In genomic region chr13:111990913-111991534, GRCm38 (mm10) we compare ENCODE assay signal across 15 mouse cellular contexts.
DNase-seq lines count a peak whose midpoint lies in the region; ATAC-seq lines count a peak whose summit lies in the region.
"Had no signal": no experiment of that assay in that cellular context is flagged by ENCODE, and none has a peak within 500 bp of the region (broad histone marks: within the 10 kb centered on the region; RNA-seq: fewer than 3 reads in every experiment).

No protein-coding gene starts in this region.

- H3K36me3 ChIP-seq in hindbrain, embryonic 12.5 days = no peaks in the 10 kb centered on the region
- no peaks in the 10 kb centered on the region for H3K36me3 ChIP-seq in hindbrain, embryonic 11.5 days (ENCODE audit: control insufficient read depth, insufficient read depth, low read length)
- H3K36me3 ChIP-seq in forebrain, embryonic 16.5 days (ENCODE audit: control insufficient read depth, insufficient read depth) = no peaks in the 10 kb centered on the region
- H3K36me3 ChIP-seq: liver, embryonic 15.5 days had no signal

- DNase-seq in hindbrain, embryonic 11.5 days (ENCODE audit: low spot score) = no peak
- peak; percentile 36 for DNase-seq in embryo, embryonic 9.5 days (ENCODE audit: extremely low spot score)
- peak; percentile 78 for DNase-seq in retina, embryonic 14.5 days (ENCODE audit: low spot score)
- no peak for DNase-seq in layer of hippocampus, postnatal 14 days (ENCODE audit: low spot score in 2 of 2)
- DNase-seq in adrenal gland, adult 18-20 months (ENCODE audit: low spot score in 2 of 2) = no peak
- DNase-seq: cerebellum, postnatal 14 days; gastrocnemius, postnatal 36 days; kidney, postnatal 10 days; right cerebral cortex, postnatal 14 days; thymus, postnatal 25 days had no signal

- H3K9me3 ChIP-seq in hindbrain, embryonic 12.5 days (replicated peaks) = no peaks in the 10 kb centered on the region
- H3K9me3 ChIP-seq in hindbrain, embryonic 11.5 days (ENCODE audit: control insufficient read depth, low read length) = no peaks in the 10 kb centered on the region
- H3K9me3 ChIP-seq in forebrain, embryonic 16.5 days (ENCODE audit: control insufficient read depth, low read length) = no peaks in the 10 kb centered on the region
- H3K9me3 ChIP-seq: liver, embryonic 15.5 days had no signal

- 19% methylated on average over 11 of the region's 11 CpGs for WGBS in hindbrain, embryonic 12.5 days
- WGBS in hindbrain, embryonic 11.5 days = 31% methylated on average over 11 of the region's 11 CpGs
- WGBS in forebrain, embryonic 16.5 days = 2% methylated on average over 11 of the region's 11 CpGs

- H3K4me2 ChIP-seq in hindbrain, embryonic 12.5 days (replicated peaks) = no peak overlapping the region
- no peak overlapping the region for H3K4me2 ChIP-seq in hindbrain, embryonic 11.5 days (replicated peaks; ENCODE audit: low read depth, low read length)
- H3K4me2 ChIP-seq in forebrain, embryonic 16.5 days (ENCODE audit: low read length) = no peak overlapping the region
- H3K4me2 ChIP-seq: liver, embryonic 15.5 days had no signal

- no peak overlapping the region for H3K27ac ChIP-seq in hindbrain, embryonic 12.5 days
- H3K27ac ChIP-seq in hindbrain, embryonic 11.5 days (ENCODE audit: low read depth, low read length) = no peak overlapping the region
- no peak overlapping the region for H3K27ac ChIP-seq in forebrain, embryonic 16.5 days (ENCODE audit: low read length)
- H3K27ac ChIP-seq: left cerebral cortex, adult 2 months; liver, embryonic 15.5 days had no signal

- ATAC-seq in hindbrain, embryonic 12.5 days (ENCODE audit: low FRiP score) = peak; percentile 69
- no peak for ATAC-seq in hindbrain, embryonic 11.5 days (ENCODE audit: low FRiP score)
- peak; percentile 81 for ATAC-seq in forebrain, embryonic 16.5 days

- no peak overlapping the region for H3K9ac ChIP-seq in hindbrain, embryonic 12.5 days
- H3K9ac ChIP-seq in hindbrain, embryonic 11.5 days (ENCODE audit: low read depth, low read length) = no peak overlapping the region
- H3K9ac ChIP-seq in forebrain, embryonic 16.5 days (replicated peaks; ENCODE audit: low read depth, low read length) = no peak overlapping the region
- H3K9ac ChIP-seq: liver, embryonic 15.5 days had no signal

- no peak overlapping the region for H3K4me3 ChIP-seq in hindbrain, embryonic 12.5 days
- H3K4me3 ChIP-seq in hindbrain, embryonic 11.5 days (ENCODE audit: low read depth, low read length) = no peak overlapping the region
- H3K4me3 ChIP-seq in forebrain, embryonic 16.5 days (replicated peaks; ENCODE audit: low read length) = no peak overlapping the region
- H3K4me3 ChIP-seq: erythroblast, embryonic 14.5 days; left cerebral cortex, adult 2 months; liver, embryonic 15.5 days had no signal

- no peaks in the 10 kb centered on the region for H3K27me3 ChIP-seq in hindbrain, embryonic 12.5 days
- no peaks in the 10 kb centered on the region for H3K27me3 ChIP-seq in hindbrain, embryonic 11.5 days (ENCODE audit: control insufficient read depth, insufficient read depth, low read length)
- no peaks in the 10 kb centered on the region for H3K27me3 ChIP-seq in forebrain, embryonic 16.5 days (replicated peaks; ENCODE audit: control insufficient read depth, insufficient read depth, low read length)

- H3K4me1 ChIP-seq in hindbrain, embryonic 12.5 days = peaks cover 8% of the 10 kb centered on the region
- H3K4me1 ChIP-seq in hindbrain, embryonic 11.5 days (replicated peaks; ENCODE audit: control insufficient read depth, insufficient read depth, low read length) = no peaks in the 10 kb centered on the region
- peaks cover 9% of the 10 kb centered on the region for H3K4me1 ChIP-seq in forebrain, embryonic 16.5 days (replicated peaks; ENCODE audit: control insufficient read depth, insufficient read depth, low read length)

Comparison
In these comparisons a context has a peak if more than half of its experiments do, and no peak if none do; other contexts are left out.
1. DNase-seq: peak in embryo, embryonic 9.5 days (single experiment) and retina, embryonic 14.5 days (single experiment); none in hindbrain, embryonic 11.5 days (single experiment), layer of hippocampus, postnatal 14 days (0 of 2) and adrenal gland, adult 18-20 months (0 of 2).